Mouse (Mus musculus) liver, postnatal 0 days (tissue): ENCODE results near the gene Hoxd3. TPM values are rescaled to one million over a fixed set of nuclear protein-coding genes. Genes with fewer than 3 reads are reported as not detected.

Source experiments
- ATAC-seq: fragments of 200-750 bp; cut with Nextera tagmentation; 2 replicates; pipeline ENCODE4 v1.8.0; 2017; ENCODE audit warnings: mild to moderate bottlenecking, moderate library complexity
- DNase-seq: peaks from one replicate; pipeline ENCODE4 v3.0.0-alpha.2; 2016
- H3K27ac ChIP-seq: fragments of 300-500 bp; sonication (generic); 2 replicates; pipeline ENCODE4 v1.5.1; 2014; ENCODE audit warnings: antibody characterized with exemption, moderate library complexity, mild to moderate bottlenecking, low read depth
- H3K27me3 ChIP-seq: fragments of 300-500 bp; sonication (generic); 2 replicates; pipeline ENCODE4 v1.6.1; 2014; ENCODE audit warnings: low read length, control low read depth, mixed read lengths; ENCODE audit not compliant: insufficient read depth
- H3K36me3 ChIP-seq: fragments of 300-500 bp; sonication (generic); replicated peaks from 2 replicates; pipeline ENCODE4 v1.6.1; 2014; ENCODE audit warnings: mild to moderate bottlenecking, control low read depth, low read length, moderate library complexity, mixed read lengths; ENCODE audit not compliant: insufficient read depth
- H3K4me1 ChIP-seq: fragments of 300-500 bp; sonication (generic); 2 replicates; pipeline ENCODE4 v1.6.1; 2014; ENCODE audit warnings: antibody characterized with exemption, mild to moderate bottlenecking, control low read depth; ENCODE audit not compliant: insufficient read depth
- H3K4me2 ChIP-seq: fragments of 300-500 bp; sonication (generic); 2 replicates; pipeline ENCODE4 v1.6.1; 2014; ENCODE audit warnings: low read depth, mild to moderate bottlenecking, low read length, moderate library complexity, mixed read lengths
- H3K4me3 ChIP-seq: fragments of 300-500 bp; sonication (generic); 2 replicates; pipeline ENCODE4 v1.5.1; 2014; ENCODE audit warnings: low read depth, low read length
- H3K9ac ChIP-seq: fragments of 300-500 bp; sonication (generic); replicated peaks from 2 replicates; pipeline ENCODE4 v1.6.1; 2014; ENCODE audit warnings: mild to moderate bottlenecking, moderate library complexity
- H3K9me3 ChIP-seq: fragments of 300-500 bp; sonication (generic); 2 replicates; pipeline ENCODE4 v1.6.1; 2016; ENCODE audit warnings: mild to moderate bottlenecking, control low read depth, low read length, mixed read lengths
- CTCF ChIP-seq: sonication (generic); IDR thresholded peaks from 2 replicates; pipeline ENCODE4 v1.5.1; 2016; ENCODE audit warnings: antibody characterized with exemption, low read depth
- EP300 ChIP-seq: IDR thresholded peaks from 2 replicates; pipeline ENCODE4 v1.6.1; 2016; ENCODE audit warnings: antibody characterized with exemption, low read depth, mild to moderate bottlenecking
- WGBS: fragments of 180-500 bp; shearing (Covaris S2); extraction: QIAGEN DNeasy Blood & Tissue Kit; methylation state at CpG from one replicate; pipeline ENCODE4 v1.1.7; 2014; ENCODE audit not compliant: insufficient replicate concordance; 5-methylcytosine and 5-hydroxymethylcytosine counted together
- polyA plus RNA-seq: library from polyadenylated mRNA; unstranded; fragments of >200 nt; fragmentation: Nextera tagmentation; extraction: Ambion mirVana; gene quantifications from 2 replicates; pipeline ENCODE4 v1.2.1, GENCODE M21; 2015

Gene Hoxd3
- polyA plus RNA-seq, 1 experiment from 2014 or later, result not detected

- H3K4me1 ChIP-seq, result no peaks in the 10 kb centered on the region
- no peaks in the 10 kb centered on the region for H3K9me3 ChIP-seq
- H3K4me2 ChIP-seq, result no peak overlapping the region
- H3K4me3 ChIP-seq, result no peak overlapping the region
- ATAC-seq (no peak), DNase-seq (no peak)
- H3K27me3 ChIP-seq, result peaks cover 97% of the 10 kb centered on the region
- 1% methylated on average over 31 of the region's 31 CpGs for WGBS
- no peak overlapping the region for H3K9ac ChIP-seq
- no peaks in the 10 kb centered on the region for H3K36me3 ChIP-seq
- H3K27ac ChIP-seq, result no peak overlapping the region
- TF ChIP-seq CTCF (no peak), EP300 (no peak)
Measured at GRCm38 (mm10) chr2:74687698-74688555, 23.8 kb upstream of the Hoxd3 start.

- TF ChIP-seq CTCF, result no peak
- no peak for TF ChIP-seq EP300
- H3K27me3 ChIP-seq, result peaks cover 97% of the 10 kb centered on the region
- no peaks in the 10 kb centered on the region for H3K4me1 ChIP-seq
- no peak for ATAC-seq
- WGBS, result 3% methylated on average over 12 of the region's 12 CpGs
- no peak overlapping the region for H3K4me2 ChIP-seq
- H3K27ac ChIP-seq, result no peak overlapping the region
- no peak overlapping the region for H3K9ac ChIP-seq
- no peak for DNase-seq
- H3K4me3 ChIP-seq, result no peak overlapping the region
- H3K9me3 ChIP-seq, result no peaks in the 10 kb centered on the region
- H3K36me3 ChIP-seq, result no peaks in the 10 kb centered on the region
Measured at GRCm38 (mm10) chr2:74688795-74689573, 22.7 kb upstream of the Hoxd3 start.

- Histone ChIP-seq H3K27me3 (peaks cover 97% of the 10 kb centered on the region), H3K4me3 (no peak overlapping the region), H3K9ac (no peak overlapping the region), H3K27ac (no peak overlapping the region), H3K4me1 (no peaks in the 10 kb centered on the region), H3K9me3 (no peaks in the 10 kb centered on the region), H3K4me2 (no peak overlapping the region), H3K36me3 (no peaks in the 10 kb centered on the region)
- no peak for TF ChIP-seq EP300
- TF ChIP-seq CTCF, result no peak
- WGBS, result under 1% methylated on average over 24 of the region's 24 CpGs
- ATAC-seq (no peak), DNase-seq (no peak)
Measured at GRCm38 (mm10) chr2:74689574-74690337, 22.0 kb upstream of the Hoxd3 start.

GRCm38 (mm10) chr2:74690338-74690716 lies 21.4 kb upstream of the Hoxd3 start:
- no peak for TF ChIP-seq CTCF
- DNase-seq (no peak), ATAC-seq (no peak)
- Histone ChIP-seq H3K4me1 (no peaks in the 10 kb centered on the region), H3K27me3 (peaks cover 97% of the 10 kb centered on the region), H3K9me3 (no peaks in the 10 kb centered on the region), H3K36me3 (no peaks in the 10 kb centered on the region), H3K4me2 (no peak overlapping the region), H3K9ac (no peak overlapping the region), H3K4me3 (no peak overlapping the region), H3K27ac (no peak overlapping the region)
- WGBS, result 7% methylated on average over 8 of the region's 8 CpGs

GRCm38 (mm10) chr2:74691022-74691951 lies 20.4 kb upstream of the Hoxd3 start, which contains the start of gene Hoxd10:
Hoxd10 (plus strand) TSS chr2:74691924.
- no peak for DNase-seq
- H3K27ac ChIP-seq, result no peak within 1 kb of the TSS
- peaks cover 100% of the 10 kb centered on the region for H3K27me3 ChIP-seq
- no peak within 1 kb of the TSS for H3K9ac ChIP-seq
- TF ChIP-seq EP300, result no peak
- peak; percentile 25; the same call in 1 of the 2 replicates for TF ChIP-seq CTCF
- WGBS, result 2% methylated on average over 56 of the region's 56 CpGs
- ATAC-seq, result no peak
- H3K36me3 ChIP-seq, result no peaks in the 10 kb centered on the region
- H3K4me1 ChIP-seq, result no peaks in the 10 kb centered on the region
- H3K4me3 ChIP-seq, result no peak within 1 kb of the TSS
- H3K9me3 ChIP-seq, result no peaks in the 10 kb centered on the region
- no peak within 1 kb of the TSS for H3K4me2 ChIP-seq
